Mouse (Mus musculus): ENCODE measurements around the gene Ltbp4.
A peak's percentile ranks its signal among the peaks of the same experiment; 100 is the strongest.

The Ltbp4 gene

GRCm38 (mm10) chr7:27306161-27307160, 31.0 kb downstream of the Ltbp4 start:
- DNase-seq (ENCODE audit: low read depth, low spot score): peak; percentile 33
- H3K36me3 ChIP-seq (ENCODE audit: control insufficient read depth, insufficient read depth, low read length, poor library complexity, severe bottlenecking): no peaks in the 10 kb centered on the region
- no peaks in the 10 kb centered on the region for H3K27me3 ChIP-seq (ENCODE audit: control insufficient read depth, insufficient read depth, low read length, poor library complexity, severe bottlenecking)

DNA sequence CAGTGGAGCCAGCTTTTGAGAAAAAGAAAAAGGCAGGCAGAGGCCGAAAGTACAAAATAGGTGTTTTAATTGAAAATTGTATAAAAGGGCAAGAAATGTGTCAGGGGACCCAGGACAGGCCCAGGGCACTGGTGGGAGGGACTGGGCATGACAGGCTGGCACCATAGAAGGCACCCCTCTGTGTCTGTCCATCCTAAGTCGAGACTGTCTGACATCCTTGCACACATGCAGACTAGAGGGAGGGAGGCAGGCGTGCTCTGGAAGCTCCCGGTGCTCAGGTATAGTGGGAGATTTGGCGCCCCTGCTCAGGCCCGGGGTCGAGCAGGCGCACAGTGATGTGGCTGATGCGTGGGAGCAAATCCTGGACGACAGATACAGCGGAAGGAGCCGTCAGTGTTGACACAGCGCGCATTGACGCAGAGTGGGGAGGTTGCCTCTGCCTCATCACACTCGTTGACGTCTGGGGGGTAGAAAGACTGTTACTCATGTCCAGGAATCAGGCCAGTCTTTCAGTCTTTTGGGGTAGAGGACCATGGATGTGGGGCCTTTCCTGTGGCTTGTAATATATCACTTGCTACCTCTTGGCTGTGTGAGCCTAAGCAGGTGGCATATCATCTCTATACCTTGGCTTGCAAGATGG, 32.3 kb downstream of the Ltbp4 start:
- Histone ChIP-seq H3K27me3 (ENCODE audit: control insufficient read depth, insufficient read depth, low read length, poor library complexity, severe bottlenecking) (no peaks in the 10 kb centered on the region), H3K36me3 (ENCODE audit: control insufficient read depth, insufficient read depth, low read length, poor library complexity, severe bottlenecking) (no peaks in the 10 kb centered on the region)
- DNase-seq (ENCODE audit: low read depth, low spot score): no peak

DNA sequence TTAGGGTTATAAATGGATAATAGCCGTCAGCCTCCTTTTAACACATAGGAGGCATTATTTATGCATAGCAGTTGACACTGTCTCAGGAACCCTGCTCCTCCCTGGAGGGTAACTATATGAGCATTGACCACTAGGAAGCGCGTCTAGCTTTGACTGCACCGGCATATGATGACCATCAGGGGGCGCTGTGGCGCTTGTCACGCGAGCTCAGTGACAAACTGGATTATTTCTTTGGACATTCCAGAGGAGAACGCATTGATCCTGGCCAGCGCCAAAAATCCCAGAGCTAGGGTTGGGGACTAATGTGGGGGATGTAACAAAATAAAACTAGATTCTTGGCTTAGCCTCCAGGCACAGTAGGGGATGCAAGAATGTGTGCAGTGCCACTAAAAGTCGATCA, 35.3 kb downstream of the Ltbp4 start:
- Histone ChIP-seq H3K27me3 (ENCODE audit: control insufficient read depth, insufficient read depth, low read length, poor library complexity, severe bottlenecking) (no peaks in the 10 kb centered on the region), H3K36me3 (ENCODE audit: control insufficient read depth, insufficient read depth, low read length, poor library complexity, severe bottlenecking) (no peaks in the 10 kb centered on the region)
- DNase-seq (ENCODE audit: low read depth, low spot score): peak; percentile 74

DNA sequence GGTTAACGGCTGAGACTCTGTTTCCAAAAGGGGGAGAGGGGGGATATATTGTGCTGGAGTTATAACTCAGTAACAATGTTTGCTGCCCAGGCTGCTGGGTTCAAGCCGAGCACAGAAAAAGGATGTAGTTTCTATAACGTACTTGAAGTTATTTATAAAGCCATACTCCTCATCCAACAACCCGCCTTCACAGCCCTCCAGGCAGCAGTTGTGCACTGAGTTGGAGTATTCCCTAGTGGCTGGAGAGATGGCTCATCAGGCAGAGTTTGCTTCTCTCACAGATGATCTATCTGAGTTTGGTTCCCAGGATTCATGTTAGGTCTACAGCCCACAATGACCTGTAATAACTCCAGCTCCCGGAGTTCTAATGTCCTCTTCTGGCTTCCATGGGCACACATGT, 36.7 kb downstream of the Ltbp4 start:
- no peak for DNase-seq (ENCODE audit: low read depth, low spot score)
- Histone ChIP-seq H3K27me3 (ENCODE audit: control insufficient read depth, insufficient read depth, low read length, poor library complexity, severe bottlenecking) (no peaks in the 10 kb centered on the region), H3K36me3 (ENCODE audit: control insufficient read depth, insufficient read depth, low read length, poor library complexity, severe bottlenecking) (no peaks in the 10 kb centered on the region)

DNA sequence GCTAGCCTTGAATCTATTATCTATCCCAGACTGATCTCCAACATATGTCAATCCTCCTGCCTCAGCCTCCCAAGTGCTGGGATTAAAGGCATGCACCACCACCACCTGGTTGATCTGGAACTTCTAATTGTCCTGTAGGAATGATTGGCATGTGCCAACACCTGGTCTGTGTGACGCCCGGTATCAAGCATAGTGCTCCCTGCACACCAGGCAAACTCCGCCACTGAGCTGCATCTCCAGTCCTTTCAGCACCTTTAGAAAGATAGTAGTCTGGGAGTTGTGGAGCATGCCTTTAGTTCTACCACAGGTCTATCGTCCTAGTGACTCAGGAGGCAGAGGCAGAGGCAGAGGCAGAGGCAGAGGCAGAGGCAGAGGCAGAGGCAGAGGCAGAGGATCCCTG, 37.1 kb downstream of the Ltbp4 start:
- no peaks in the 10 kb centered on the region for H3K27me3 ChIP-seq (ENCODE audit: control insufficient read depth, insufficient read depth, low read length, poor library complexity, severe bottlenecking)
- no peak for DNase-seq (ENCODE audit: low read depth, low spot score)
- no peaks in the 10 kb centered on the region for H3K36me3 ChIP-seq (ENCODE audit: control insufficient read depth, insufficient read depth, low read length, poor library complexity, severe bottlenecking)

GRCm38 (mm10) chr7:27298816-27299215, 38.7 kb downstream of the Ltbp4 start:
- no peak for DNase-seq (ENCODE audit: low read depth, low spot score)
- H3K27me3 ChIP-seq (ENCODE audit: control insufficient read depth, insufficient read depth, low read length, poor library complexity, severe bottlenecking): no peaks in the 10 kb centered on the region
- no peaks in the 10 kb centered on the region for H3K36me3 ChIP-seq (ENCODE audit: control insufficient read depth, insufficient read depth, low read length, poor library complexity, severe bottlenecking)

DNA sequence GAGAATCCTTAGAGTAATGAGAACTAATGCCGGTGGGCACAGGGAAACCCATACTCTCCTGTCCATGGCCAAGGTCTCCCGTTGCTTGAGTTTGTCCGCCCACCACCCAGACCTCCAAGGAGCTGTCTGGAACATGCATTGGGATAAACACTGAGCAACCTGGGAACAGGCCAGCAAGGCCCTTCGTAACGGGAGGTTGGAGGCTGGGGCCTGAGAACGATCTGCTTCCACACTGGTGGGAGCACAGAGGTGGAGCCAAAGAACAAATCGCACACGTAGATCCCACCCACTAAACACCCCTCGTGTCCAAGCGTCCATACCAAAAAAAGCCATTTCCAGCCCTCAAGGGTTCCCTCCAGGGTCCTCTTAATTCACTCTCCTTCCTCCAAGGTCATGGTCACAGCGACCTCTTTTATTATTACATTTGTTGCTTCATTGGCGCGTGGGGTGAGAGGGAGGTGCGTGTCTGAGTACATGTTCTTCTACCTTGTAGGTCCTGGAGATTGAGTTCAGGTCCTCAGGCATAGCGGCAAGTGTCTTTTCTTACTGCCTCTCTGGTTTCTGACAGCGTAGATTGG, 39.4 kb downstream of the Ltbp4 start:
- Histone ChIP-seq H3K27me3 (ENCODE audit: control insufficient read depth, insufficient read depth, low read length, poor library complexity, severe bottlenecking) (no peaks in the 10 kb centered on the region), H3K36me3 (ENCODE audit: control insufficient read depth, insufficient read depth, low read length, poor library complexity, severe bottlenecking) (no peaks in the 10 kb centered on the region)
- no peak for DNase-seq (ENCODE audit: low read depth, low spot score)

DNA sequence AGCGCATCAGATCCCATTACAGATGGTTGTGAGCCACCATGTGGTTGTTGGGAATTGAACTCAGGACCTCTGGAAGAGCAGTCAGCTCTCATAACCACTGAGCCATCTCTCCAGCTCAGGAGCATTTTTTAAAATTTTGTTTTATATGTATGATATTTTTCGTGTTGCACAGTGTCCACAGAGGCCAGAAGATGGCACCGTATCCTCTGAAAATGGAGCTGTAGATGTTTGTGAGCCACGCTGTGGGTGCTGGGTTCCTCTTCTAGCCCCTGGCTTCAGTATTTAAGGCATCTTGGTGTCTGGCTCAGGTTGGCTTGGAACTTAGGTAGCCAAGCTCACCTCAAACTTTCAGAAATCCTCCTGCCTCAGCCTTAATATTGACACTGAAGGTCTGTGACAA, 41.0 kb downstream of the Ltbp4 start:
- Histone ChIP-seq H3K27me3 (ENCODE audit: control insufficient read depth, insufficient read depth, low read length, poor library complexity, severe bottlenecking) (no peaks in the 10 kb centered on the region), H3K36me3 (ENCODE audit: control insufficient read depth, insufficient read depth, low read length, poor library complexity, severe bottlenecking) (no peaks in the 10 kb centered on the region)
- DNase-seq (ENCODE audit: low read depth, low spot score): no peak

- Histone ChIP-seq H3K27me3 (ENCODE audit: control insufficient read depth, insufficient read depth, low read length, poor library complexity, severe bottlenecking) (no peaks in the 10 kb centered on the region), H3K36me3 (ENCODE audit: control insufficient read depth, insufficient read depth, low read length, poor library complexity, severe bottlenecking) (no peaks in the 10 kb centered on the region)
- DNase-seq (ENCODE audit: low read depth, low spot score): no peak
Measured at GRCm38 (mm10) chr7:27295956-27296355, 41.5 kb downstream of the Ltbp4 start.

- Histone ChIP-seq H3K36me3 (ENCODE audit: control insufficient read depth, insufficient read depth, low read length, poor library complexity, severe bottlenecking) (no peaks in the 10 kb centered on the region), H3K27me3 (ENCODE audit: control insufficient read depth, insufficient read depth, low read length, poor library complexity, severe bottlenecking) (no peaks in the 10 kb centered on the region)
- DNase-seq (ENCODE audit: low read depth, low spot score): no peak
Measured at GRCm38 (mm10) chr7:27291795-27292466, 45.6 kb downstream of the Ltbp4 start.

DNA sequence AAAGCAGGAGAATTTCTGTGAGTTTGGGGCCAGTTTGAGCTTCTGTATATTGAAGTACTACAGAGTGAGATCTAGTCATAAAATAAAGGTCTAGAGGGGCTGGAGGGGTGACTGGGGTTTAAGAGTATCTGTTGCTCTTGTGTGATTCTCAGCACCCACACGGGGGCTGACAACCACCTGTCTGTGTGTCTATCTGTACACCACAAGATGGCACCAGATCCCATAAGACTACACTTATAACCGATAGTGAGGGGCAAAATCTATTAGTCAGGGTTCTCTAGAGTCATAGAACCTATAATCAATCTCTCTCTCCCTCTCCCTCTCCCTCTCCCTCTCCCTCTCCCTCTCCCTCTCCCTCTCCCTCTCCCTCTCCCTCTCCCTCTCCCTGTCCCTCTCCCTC, 46.9 kb downstream of the Ltbp4 start:
- DNase-seq (ENCODE audit: low read depth, low spot score): no peak
- Histone ChIP-seq H3K27me3 (ENCODE audit: control insufficient read depth, insufficient read depth, low read length, poor library complexity, severe bottlenecking) (no peaks in the 10 kb centered on the region), H3K36me3 (ENCODE audit: control insufficient read depth, insufficient read depth, low read length, poor library complexity, severe bottlenecking) (no peaks in the 10 kb centered on the region)

DNA sequence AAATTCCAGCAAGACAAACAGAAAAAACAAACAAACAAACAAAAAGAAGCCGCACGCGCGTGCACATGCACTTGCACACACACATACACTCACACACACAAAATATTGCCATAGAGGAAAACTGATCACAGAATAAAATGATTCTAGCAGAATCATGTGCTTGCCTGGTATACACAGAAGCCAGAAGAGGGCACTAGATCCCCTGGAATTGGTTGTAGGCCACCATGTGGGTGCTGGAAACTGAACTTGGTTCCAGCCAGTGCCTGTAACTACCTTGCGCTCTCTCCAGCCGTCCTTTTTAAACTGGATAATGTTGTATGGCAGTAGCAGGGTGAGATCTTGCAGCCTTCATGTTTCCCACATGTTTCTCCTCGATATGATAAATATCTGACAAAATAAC, 48.8 kb downstream of the Ltbp4 start:
- DNase-seq (ENCODE audit: low read depth, low spot score): no peak
- H3K36me3 ChIP-seq (ENCODE audit: control insufficient read depth, insufficient read depth, low read length, poor library complexity, severe bottlenecking): no peaks in the 10 kb centered on the region

GRCm38 (mm10) chr7:27285698-27286066, 51.8 kb downstream of the Ltbp4 start:
- Histone ChIP-seq H3K27me3 (ENCODE audit: control insufficient read depth, insufficient read depth, low read length, poor library complexity, severe bottlenecking) (no peaks in the 10 kb centered on the region), H3K36me3 (ENCODE audit: control insufficient read depth, insufficient read depth, low read length, poor library complexity, severe bottlenecking) (no peaks in the 10 kb centered on the region)
- DNase-seq (ENCODE audit: low read depth, low spot score): peak; percentile 72

More for the DNA sequence above, 48.8 kb downstream of the Ltbp4 start:
- H3K27me3 ChIP-seq (ENCODE audit: control insufficient read depth, insufficient read depth, low read length, poor library complexity, severe bottlenecking): no peaks in the 10 kb centered on the region

GRCm38 (mm10) chr7:27284865-27285697, 52.4 kb downstream of the Ltbp4 start:
- Histone ChIP-seq H3K36me3 (ENCODE audit: control insufficient read depth, insufficient read depth, low read length, poor library complexity, severe bottlenecking) (no peaks in the 10 kb centered on the region), H3K27me3 (ENCODE audit: control insufficient read depth, insufficient read depth, low read length, poor library complexity, severe bottlenecking) (no peaks in the 10 kb centered on the region)
- DNase-seq (ENCODE audit: low read depth, low spot score): peak; percentile 49

All from splenic B cell, adult 2 months (primary cell).